Comparison of ENCODE assay signal across 8 mouse cellular contexts in the genomic region with DNA sequence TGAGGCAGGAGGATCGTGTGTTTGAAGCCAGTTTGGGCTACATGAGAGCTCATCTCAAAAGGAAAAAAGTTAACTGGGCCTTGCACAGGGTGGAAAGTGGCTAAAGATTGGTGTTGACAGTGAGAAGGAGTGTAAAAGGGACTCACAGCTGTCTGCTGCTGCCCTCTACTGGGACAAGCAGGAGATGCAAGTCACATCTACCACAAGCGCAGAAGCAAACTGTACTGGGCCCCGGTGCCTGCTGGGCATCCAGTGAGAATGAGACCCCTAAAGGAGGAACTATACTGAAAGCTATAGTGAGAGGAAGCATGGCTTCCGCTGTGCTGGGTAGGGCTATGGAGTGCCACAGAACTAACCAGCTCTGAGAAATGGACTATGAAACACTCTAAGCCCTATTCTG. TPM values are rescaled to one million over a fixed set of nuclear protein-coding genes. Genes with fewer than 3 reads are reported as not detected.
DNase-seq lines count a peak whose midpoint lies in the region; ATAC-seq and TF ChIP-seq lines count a peak whose summit lies in the region.

No protein-coding gene starts in this region.

- CTCF ChIA-PET in Patski (lab: Charles Lee), result interaction anchor here (0.7 to 8.6 kb wide), 22 partner anchors 10 to 301 kb away, joined by 3 to 134 read pairs (median 4); no protein-coding TSS in a partner anchor

- H3K4me2 ChIP-seq in hindbrain, embryonic 14.5 days (replicated peaks), result no peak overlapping the region

- no peak for DNase-seq in Patski (ENCODE audit: low read depth, low spot score)
- DNase-seq in cerebellum, adult 9-10 months, result peak; percentile 86
- DNase-seq in frontal cortex, adult 2 months (ENCODE audit: extremely low spot score in 1 of 2, low spot score in 1 of 2), result peak; percentile 71 to 96
- DNase-seq in hindbrain, embryonic 14.5 days (ENCODE audit: low spot score), result peak; percentile 85
- DNase-seq in layer of hippocampus, postnatal 25 days (ENCODE audit: extremely low spot score in 1 of 2, low spot score in 1 of 2), result peak; percentile 67 to 94
- peak; percentile 77 for DNase-seq in lung, postnatal 14 days
- peak; percentile 51 for DNase-seq in retina, postnatal 7 days (ENCODE audit: low read depth, low spot score)
- peak; percentile 86 for DNase-seq in thymus, postnatal 4 days

- POLR2A ChIA-PET in Patski (lab: Charles Lee), result no interaction called here

- H3K9ac ChIP-seq in hindbrain, embryonic 14.5 days, result no peak overlapping the region

- peaks cover 23% of the 10 kb centered on the region for H3K36me3 ChIP-seq in hindbrain, embryonic 14.5 days (replicated peaks; ENCODE audit: control insufficient read depth, insufficient read depth)

- H3K9me3 ChIP-seq in hindbrain, embryonic 14.5 days (ENCODE audit: control insufficient read depth, low read length), result no peaks in the 10 kb centered on the region

- ATAC-seq in Patski, result peak; percentile 77
- ATAC-seq in hindbrain, embryonic 14.5 days (ENCODE audit: low FRiP score), result peak; percentile 88

- no peak overlapping the region for H3K4me3 ChIP-seq in hindbrain, embryonic 14.5 days (replicated peaks; ENCODE audit: low read length)

- H3K27me3 ChIP-seq in Patski, result no peaks in the 10 kb centered on the region
- no peaks in the 10 kb centered on the region for H3K27me3 ChIP-seq in hindbrain, embryonic 14.5 days (ENCODE audit: control insufficient read depth, insufficient read depth, low read length)

- in situ Hi-C loops in Patski (cut with MboI; ENCODE audit: low pct_unique_long_range_greater_than_20kb), result loop anchor here (5.0 kb wide), 1 partner anchor 170 kb away; no protein-coding TSS in a partner anchor

- H3K27ac ChIP-seq in hindbrain, embryonic 14.5 days, result no peak overlapping the region

- 12% methylated on average over 4 of the region's 4 CpGs for WGBS in hindbrain, embryonic 14.5 days

- no peaks in the 10 kb centered on the region for H3K4me1 ChIP-seq in hindbrain, embryonic 14.5 days (replicated peaks; ENCODE audit: control insufficient read depth, insufficient read depth, low read length)

- TF ChIP-seq CTCF in Patski (IDR thresholded peaks at IDR 0.05), result peak; percentile 63

RNA-seq across cellular contexts. Expression of a gene that starts 50.2 kb away (rescaled TPM):
- polyA plus RNA-seq in Patski (2021), result 11.2 TPM
- polyA plus RNA-seq in frontal cortex, adult 2 months (2012; rRNA removed), result 10.6 and 11.8 TPM in 2 replicates
- polyA plus RNA-seq in hindbrain, embryonic 14.5 days (2014; fragmentation: Nextera tagmentation; extraction: Ambion mirVana), result 22.2 and 22.7 TPM in 2 replicates
- 10 to 100 TPM; 12.3 to 13.1 TPM for total RNA-seq in layer of hippocampus, postnatal 25 days (2021)

RNA-seq across cellular contexts. Expression of a gene that starts 50.3 kb away (rescaled TPM):
- 85.9 TPM for polyA plus RNA-seq in Patski (2021)
- 13.5 and 14.5 TPM in 2 replicates for polyA plus RNA-seq in frontal cortex, adult 2 months (2012; rRNA removed)
- 19.8 and 20.4 TPM in 2 replicates for polyA plus RNA-seq in hindbrain, embryonic 14.5 days (2014; fragmentation: Nextera tagmentation; extraction: Ambion mirVana)
- total RNA-seq in layer of hippocampus, postnatal 25 days (2021), result 10 to 100 TPM; 15.4 to 16.4 TPM
